In genomic region chr2:31083372-31083771, GRCm38 (mm10) we compare ENCODE assay signal across 20 mouse cellular contexts. TPM values are rescaled to one million over a fixed set of nuclear protein-coding genes. Genes with fewer than 3 reads are reported as not detected.
DNase-seq lines count a peak whose midpoint lies in the region; ATAC-seq and TF ChIP-seq lines count a peak whose summit lies in the region.
"Had no signal": no experiment of that assay in that cellular context is flagged by ENCODE, and none has a peak within 500 bp of the region (broad histone marks: within the 10 kb centered on the region; RNA-seq: fewer than 3 reads in every experiment).

No protein-coding gene starts in this region.

- no peaks in the 10 kb centered on the region for H3K9me3 ChIP-seq in stomach, embryonic 16.5 days (replicated peaks; ENCODE audit: control insufficient read depth, low read length)
- H3K9me3 ChIP-seq in stomach, postnatal 0 days (ENCODE audit: control insufficient read depth, low read length): no peaks in the 10 kb centered on the region
- no peaks in the 10 kb centered on the region for H3K9me3 ChIP-seq in liver, embryonic 13.5 days (replicated peaks)
- H3K9me3 ChIP-seq: forebrain, embryonic 15.5 days; hindbrain, embryonic 13.5 days; midbrain, embryonic 13.5 days had no signal

- peaks cover 8% of the 10 kb centered on the region for H3K36me3 ChIP-seq in stomach, embryonic 16.5 days (ENCODE audit: control insufficient read depth, insufficient read depth, low read length)
- peaks cover 14% of the 10 kb centered on the region for H3K36me3 ChIP-seq in stomach, postnatal 0 days (ENCODE audit: control insufficient read depth, insufficient read depth, low read length)
- H3K36me3 ChIP-seq in liver, embryonic 13.5 days: peaks cover 20% of the 10 kb centered on the region

- no peaks in the 10 kb centered on the region for H3K27me3 ChIP-seq in stomach, embryonic 16.5 days (ENCODE audit: control insufficient read depth, insufficient read depth, low read length)
- no peaks in the 10 kb centered on the region for H3K27me3 ChIP-seq in stomach, postnatal 0 days (ENCODE audit: control insufficient read depth, insufficient read depth, low read length)
- no peaks in the 10 kb centered on the region for H3K27me3 ChIP-seq in liver, embryonic 13.5 days
- H3K27me3 ChIP-seq: forebrain, embryonic 15.5 days; heart, embryonic 13.5 days; hindbrain, embryonic 13.5 days; limb, embryonic 12.5 days; midbrain, embryonic 13.5 days; Patski had no signal

- H3K4me1 ChIP-seq in stomach, embryonic 16.5 days (ENCODE audit: control insufficient read depth, insufficient read depth, low read length): peaks cover 15% of the 10 kb centered on the region
- H3K4me1 ChIP-seq in stomach, postnatal 0 days (replicated peaks; ENCODE audit: control insufficient read depth, insufficient read depth): no peaks in the 10 kb centered on the region
- peaks cover 57% of the 10 kb centered on the region for H3K4me1 ChIP-seq in liver, embryonic 13.5 days (replicated peaks)

- H3K27ac ChIP-seq in stomach, embryonic 16.5 days (ENCODE audit: low read length): no peak overlapping the region
- no peak overlapping the region for H3K27ac ChIP-seq in stomach, postnatal 0 days (replicated peaks)
- H3K27ac ChIP-seq in liver, embryonic 13.5 days: no peak overlapping the region
- H3K27ac ChIP-seq: embryonic facial prominence, embryonic 10.5 days; forebrain, embryonic 15.5 days; heart, embryonic 13.5 days; hindbrain, embryonic 13.5 days; limb, embryonic 12.5 days; midbrain, embryonic 13.5 days had no signal

- TF ChIP-seq EP300 in stomach, postnatal 0 days (optimal IDR thresholded peaks at IDR 0.05): no peak

- H3K9ac ChIP-seq in stomach, embryonic 16.5 days (ENCODE audit: low read length): no peak overlapping the region
- H3K9ac ChIP-seq in stomach, postnatal 0 days (ENCODE audit: low read length): no peak overlapping the region
- H3K9ac ChIP-seq in liver, embryonic 13.5 days: no peak overlapping the region
- H3K9ac ChIP-seq: forebrain, embryonic 15.5 days; heart, embryonic 13.5 days; hindbrain, embryonic 13.5 days; limb, embryonic 12.5 days; midbrain, embryonic 13.5 days had no signal

- H3K4me2 ChIP-seq in stomach, embryonic 16.5 days (ENCODE audit: low read depth, low read length): no peak overlapping the region
- no peak overlapping the region for H3K4me2 ChIP-seq in stomach, postnatal 0 days (replicated peaks; ENCODE audit: low read depth)
- H3K4me2 ChIP-seq in liver, embryonic 13.5 days: peak overlapping the region; percentile 43; the same call in 1 of the 2 replicates
- H3K4me2 ChIP-seq: forebrain, embryonic 15.5 days; heart, embryonic 13.5 days; hindbrain, embryonic 13.5 days; limb, embryonic 12.5 days; midbrain, embryonic 13.5 days had no signal

- no peak for TF ChIP-seq CTCF in stomach, postnatal 0 days (IDR thresholded peaks at IDR 0.05; ENCODE audit: low read depth)

- peak; percentile 87 for DNase-seq in heart, adult 11 months
- no peak for DNase-seq in heart, adult 8-10 months (ENCODE audit: low spot score)
- DNase-seq in stomach, postnatal 0 days (ENCODE audit: low spot score): no peak
- peak; percentile 37 for DNase-seq in liver, embryonic 13.5 days
- no peak for DNase-seq in left cerebral cortex, adult 18-20 months (ENCODE audit: low spot score in 2 of 2)
- no peak for DNase-seq in gastrocnemius, adult 18-20 months (ENCODE audit: low spot score)
- DNase-seq: adrenal gland, adult 8-10 months; cerebellum, adult 9-11 months; gastrocnemius, postnatal 14 days; heart, postnatal 14 days; kidney, adult 8-10 months; kidney, postnatal 10 days had no signal

- peak; percentile 20; the same call in 1 of the 2 replicates for ATAC-seq in stomach, embryonic 16.5 days (ENCODE audit: insufficient read depth, low FRiP score)
- ATAC-seq in stomach, postnatal 0 days (ENCODE audit: low FRiP score, low TSS enrichment): no peak
- peak; percentile 52 for ATAC-seq in liver, embryonic 13.5 days (ENCODE audit: low read depth)
- ATAC-seq: forebrain, embryonic 15.5 days; midbrain, embryonic 13.5 days; Patski had no signal

- WGBS in stomach, embryonic 16.5 days: 91% methylated on average over 8 of the region's 8 CpGs
- WGBS in stomach, postnatal 0 days: 90% methylated on average over 8 of the region's 8 CpGs
- 66% methylated on average over 8 of the region's 8 CpGs for WGBS in liver, embryonic 13.5 days (ENCODE audit: insufficient replicate concordance)

- H3K4me3 ChIP-seq in stomach, embryonic 16.5 days (replicated peaks; ENCODE audit: low read length): no peak overlapping the region
- no peak overlapping the region for H3K4me3 ChIP-seq in stomach, postnatal 0 days (ENCODE audit: low read depth, low read length)
- H3K4me3 ChIP-seq in liver, embryonic 13.5 days (replicated peaks): no peak overlapping the region
- H3K4me3 ChIP-seq: embryonic facial prominence, embryonic 10.5 days; forebrain, embryonic 15.5 days; heart, embryonic 13.5 days; hindbrain, embryonic 13.5 days; limb, embryonic 12.5 days; midbrain, embryonic 13.5 days had no signal

RNA-seq across cellular contexts. Expression of gene Fnbp1, which starts 58.4 kb away (rescaled TPM):
- total RNA-seq in heart, adult 8-10 months (2022): 10 to 100 TPM; 47.2 to 63.1 (median 52.7) TPM
- polyA plus RNA-seq in stomach, embryonic 16.5 days (2015; fragmentation: Nextera tagmentation; extraction: Ambion mirVana): 34.6 and 36.8 TPM in 2 replicates
- 15.7 and 16.3 TPM in 2 replicates for polyA plus RNA-seq in stomach, postnatal 0 days (2015; fragmentation: Nextera tagmentation; extraction: Ambion mirVana)
- 5.7 and 6.9 TPM in 2 replicates for polyA plus RNA-seq in liver, embryonic 13.5 days (2015; fragmentation: Nextera tagmentation; extraction: Ambion mirVana)
- total RNA-seq in left cerebral cortex, adult 18-20 months (2021): 100 to 1,000 TPM in 1 of 2 experiments, 10 to 100 TPM in 1; 97.8 to 101 TPM
- total RNA-seq in gastrocnemius, adult 18-20 months (2021): 10 to 100 TPM in 1 of 2 experiments, 1 to 10 TPM in 1; 9.2 to 11.9 TPM

Comparison
In these comparisons a context has a peak if more than half of its experiments do, and no peak if none do; other contexts are left out.
1. DNase-seq: peak in heart, adult 11 months (single experiment) and liver, embryonic 13.5 days (single experiment); none in heart, adult 8-10 months (single experiment), stomach, postnatal 0 days (single experiment), left cerebral cortex, adult 18-20 months (0 of 2) and gastrocnemius, adult 18-20 months (single experiment).